Mouse (Mus musculus): Measurements from ENCODE around the gene Car11. TPM values are rescaled to one million over a fixed set of nuclear protein-coding genes. Genes with fewer than 3 reads are reported as not detected.

The Car11 gene
- polyA plus RNA-seq, 1 experiment from 2014 or later, result 4.2 TPM

DNA sequence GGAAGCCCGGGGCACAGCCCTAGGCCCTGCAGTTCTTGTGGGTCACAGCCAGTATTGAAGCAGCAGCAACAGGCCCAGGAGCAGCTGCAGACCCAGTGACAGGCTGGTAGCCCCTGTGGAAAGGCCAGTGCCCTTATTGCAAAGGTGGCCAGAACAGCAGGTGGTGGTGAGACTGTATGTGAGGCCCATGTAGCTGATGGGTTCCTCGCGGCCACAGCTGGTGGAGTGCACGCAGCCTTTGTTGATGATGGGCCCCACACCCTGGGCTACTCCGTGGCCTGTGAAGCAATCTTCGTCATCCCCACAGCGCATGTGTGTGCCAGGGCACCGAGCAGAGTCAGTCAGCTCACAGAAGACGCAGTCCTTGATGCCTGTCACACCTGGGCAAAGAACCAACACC is 25.5 kb downstream of the Car11 start:
- WGBS, result 88% methylated on average over 9 of the region's 9 CpGs
- ATAC-seq (replicated peaks; ENCODE audit: extremely low read depth, insufficient read depth, low FRiP score), result no peak
- H3K4me3 ChIP-seq (ENCODE audit: low read length), result no peak overlapping the region
- H3K4me1 ChIP-seq (ENCODE audit: control insufficient read depth, insufficient read depth, low read length), result no peaks in the 10 kb centered on the region
- H3K27ac ChIP-seq (ENCODE audit: low read length), result no peak overlapping the region
- no peaks in the 10 kb centered on the region for H3K27me3 ChIP-seq (ENCODE audit: control insufficient read depth, insufficient read depth, low read length)
- no peaks in the 10 kb centered on the region for H3K9me3 ChIP-seq (replicated peaks; ENCODE audit: control insufficient read depth, low read length)
- H3K36me3 ChIP-seq (ENCODE audit: control insufficient read depth, insufficient read depth), result peaks cover 12% of the 10 kb centered on the region
- no peak overlapping the region for H3K9ac ChIP-seq (ENCODE audit: low read length)
- H3K4me2 ChIP-seq (ENCODE audit: low read depth, low read length), result no peak overlapping the region

DNA sequence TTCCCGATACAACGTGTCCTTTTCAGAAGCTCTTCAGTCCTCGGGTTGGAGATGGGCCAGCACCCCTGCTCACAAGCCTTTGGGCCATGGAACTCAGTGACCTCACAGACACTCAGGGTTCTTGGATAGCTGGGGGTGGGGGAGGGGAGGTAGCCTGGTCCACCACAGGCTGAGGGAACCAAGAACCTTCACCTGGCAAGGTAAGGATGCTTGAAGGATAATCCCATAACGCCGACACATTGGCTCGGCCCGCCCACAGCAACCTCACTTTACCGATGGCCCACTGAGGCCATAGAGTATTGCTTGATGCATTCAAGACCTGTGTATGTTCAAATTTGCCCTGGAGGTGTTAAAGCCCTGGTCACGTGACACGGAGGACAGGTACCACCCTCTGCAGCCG is 26.1 kb downstream of the Car11 start, which contains the start of gene Spaca4:
TSS of gene Spaca4 (minus strand) at position 101 of the 400 bp plus-strand sequence.
- no peak within 1 kb of the TSS for H3K9ac ChIP-seq (ENCODE audit: low read length)
- no peak within 1 kb of the TSS for H3K27ac ChIP-seq (ENCODE audit: low read length)
- H3K4me2 ChIP-seq (ENCODE audit: low read depth, low read length), result no peak within 1 kb of the TSS
- H3K36me3 ChIP-seq (ENCODE audit: control insufficient read depth, insufficient read depth), result peaks cover 8% of the 10 kb centered on the region
- WGBS, result 87% methylated on average over 11 of the region's 11 CpGs
- no peaks in the 10 kb centered on the region for H3K4me1 ChIP-seq (ENCODE audit: control insufficient read depth, insufficient read depth, low read length)
- no peak for ATAC-seq (replicated peaks; ENCODE audit: extremely low read depth, insufficient read depth, low FRiP score)
- no peaks in the 10 kb centered on the region for H3K9me3 ChIP-seq (replicated peaks; ENCODE audit: control insufficient read depth, low read length)
- H3K4me3 ChIP-seq (ENCODE audit: low read length), result no peak within 1 kb of the TSS
- no peaks in the 10 kb centered on the region for H3K27me3 ChIP-seq (ENCODE audit: control insufficient read depth, insufficient read depth, low read length)

DNA sequence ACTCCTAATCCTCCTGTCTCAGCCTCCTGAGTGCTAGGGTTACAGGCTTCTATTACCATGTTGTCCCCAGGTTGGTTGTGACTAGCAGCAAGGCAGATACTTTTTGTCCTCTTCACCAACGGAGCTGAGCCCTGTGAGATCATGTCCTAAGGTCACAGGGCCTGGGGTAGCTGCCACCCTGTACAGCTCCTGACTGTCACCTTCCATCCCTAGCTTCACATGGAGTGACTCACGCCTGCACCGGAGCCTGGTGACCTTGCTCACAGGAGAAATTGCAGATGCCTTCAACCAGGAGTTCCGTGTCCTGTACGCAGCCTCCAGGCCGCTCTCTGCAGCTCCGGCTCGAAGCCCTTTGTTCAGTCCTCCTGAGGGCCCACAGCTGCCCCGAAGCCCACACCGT is 26.8 kb downstream of the Car11 start:
- Histone ChIP-seq H3K9ac (ENCODE audit: low read length) (no peak overlapping the region), H3K9me3 (replicated peaks; ENCODE audit: control insufficient read depth, low read length) (no peaks in the 10 kb centered on the region), H3K36me3 (ENCODE audit: control insufficient read depth, insufficient read depth) (peaks cover 5% of the 10 kb centered on the region; the same call in 1 of the 2 replicates), H3K4me1 (ENCODE audit: control insufficient read depth, insufficient read depth, low read length) (no peaks in the 10 kb centered on the region), H3K4me2 (ENCODE audit: low read depth, low read length) (no peak overlapping the region), H3K27ac (ENCODE audit: low read length) (no peak overlapping the region), H3K4me3 (ENCODE audit: low read length) (no peak overlapping the region), H3K27me3 (ENCODE audit: control insufficient read depth, insufficient read depth, low read length) (no peaks in the 10 kb centered on the region)
- no peak for ATAC-seq (replicated peaks; ENCODE audit: extremely low read depth, insufficient read depth, low FRiP score)
- WGBS, result 87% methylated on average over 10 of the region's 10 CpGs

DNA sequence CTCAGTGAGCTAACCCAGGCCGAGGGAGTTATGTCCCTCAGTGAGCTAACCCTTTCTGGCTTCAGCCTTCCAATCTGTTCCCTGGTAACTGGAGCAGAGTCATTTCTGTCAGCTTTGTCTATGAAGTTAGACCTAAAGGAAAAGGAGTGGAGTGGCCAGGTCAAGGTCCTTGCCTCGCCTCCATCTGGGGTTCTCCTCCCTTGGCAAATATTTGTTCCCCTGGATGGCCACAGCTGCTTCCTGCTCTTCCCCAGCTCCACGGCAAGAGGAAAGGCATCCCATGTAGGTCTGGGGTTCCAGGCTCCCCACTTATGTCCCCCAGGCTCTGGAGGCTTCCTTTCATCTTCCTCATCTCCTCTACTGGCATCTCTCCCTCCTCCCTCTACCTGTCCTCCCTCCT is 28.0 kb downstream of the Car11 start:
- H3K27me3 ChIP-seq (ENCODE audit: control insufficient read depth, insufficient read depth, low read length), result no peaks in the 10 kb centered on the region
- ATAC-seq (replicated peaks; ENCODE audit: extremely low read depth, insufficient read depth, low FRiP score), result no peak
- peaks cover 3% of the 10 kb centered on the region; the same call in 1 of the 2 replicates for H3K36me3 ChIP-seq (ENCODE audit: control insufficient read depth, insufficient read depth)
- H3K4me3 ChIP-seq (ENCODE audit: low read length), result no peak overlapping the region
- no peaks in the 10 kb centered on the region for H3K4me1 ChIP-seq (ENCODE audit: control insufficient read depth, insufficient read depth, low read length)
- H3K9ac ChIP-seq (ENCODE audit: low read length), result no peak overlapping the region
- no peaks in the 10 kb centered on the region for H3K9me3 ChIP-seq (replicated peaks; ENCODE audit: control insufficient read depth, low read length)
- H3K27ac ChIP-seq (ENCODE audit: low read length), result no peak overlapping the region
- H3K4me2 ChIP-seq (ENCODE audit: low read depth, low read length), result no peak overlapping the region
- WGBS, result 75% methylated on average over 3 of the region's 3 CpGs

DNA sequence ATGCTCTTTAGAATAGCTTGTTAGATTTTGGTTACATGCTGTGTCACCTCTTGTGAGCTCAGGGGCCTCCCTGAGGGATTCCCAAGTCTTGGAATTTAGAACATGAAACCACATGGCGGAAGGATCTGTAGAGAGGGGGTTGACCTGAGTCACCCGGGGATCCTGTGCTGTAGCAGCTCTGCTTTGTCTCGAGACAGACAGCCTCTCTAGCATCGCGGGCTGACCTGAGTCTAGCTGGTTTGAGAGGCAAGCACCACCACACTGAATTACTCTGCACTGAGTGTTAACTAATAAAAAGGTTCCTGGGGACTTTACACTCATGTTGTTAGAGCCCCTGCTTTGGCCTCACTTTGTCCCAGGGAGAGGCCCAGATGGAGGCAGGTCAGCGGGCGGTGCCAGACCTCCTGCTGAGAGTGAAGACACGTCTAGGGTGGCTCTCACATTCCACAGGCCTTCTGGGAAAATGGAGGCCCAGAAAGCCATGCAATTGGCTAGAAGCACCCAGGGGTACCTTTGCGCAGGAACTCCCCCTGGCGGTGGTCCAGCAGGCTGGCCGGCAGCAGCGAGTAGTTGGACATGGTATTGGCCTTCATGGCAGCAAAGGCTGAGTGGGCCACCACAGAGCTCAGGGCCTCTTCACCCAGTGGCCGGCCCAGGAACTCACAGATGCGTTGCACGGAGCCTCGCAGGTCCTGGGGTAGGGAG is 31.2 kb downstream of the Car11 start:
- H3K4me2 ChIP-seq (ENCODE audit: low read depth, low read length), result no peak overlapping the region
- no peak overlapping the region for H3K9ac ChIP-seq (ENCODE audit: low read length)
- no peaks in the 10 kb centered on the region for H3K9me3 ChIP-seq (replicated peaks; ENCODE audit: control insufficient read depth, low read length)
- H3K27ac ChIP-seq (ENCODE audit: low read length), result no peak overlapping the region
- no peaks in the 10 kb centered on the region for H3K4me1 ChIP-seq (ENCODE audit: control insufficient read depth, insufficient read depth, low read length)
- ATAC-seq (replicated peaks; ENCODE audit: extremely low read depth, insufficient read depth, low FRiP score), result no peak
- no peak overlapping the region for H3K4me3 ChIP-seq (ENCODE audit: low read length)
- WGBS, result 18% methylated on average over 16 of the region's 16 CpGs
- H3K36me3 ChIP-seq (ENCODE audit: control insufficient read depth, insufficient read depth), result no peaks in the 10 kb centered on the region
- no peaks in the 10 kb centered on the region for H3K27me3 ChIP-seq (ENCODE audit: control insufficient read depth, insufficient read depth, low read length)

DNA sequence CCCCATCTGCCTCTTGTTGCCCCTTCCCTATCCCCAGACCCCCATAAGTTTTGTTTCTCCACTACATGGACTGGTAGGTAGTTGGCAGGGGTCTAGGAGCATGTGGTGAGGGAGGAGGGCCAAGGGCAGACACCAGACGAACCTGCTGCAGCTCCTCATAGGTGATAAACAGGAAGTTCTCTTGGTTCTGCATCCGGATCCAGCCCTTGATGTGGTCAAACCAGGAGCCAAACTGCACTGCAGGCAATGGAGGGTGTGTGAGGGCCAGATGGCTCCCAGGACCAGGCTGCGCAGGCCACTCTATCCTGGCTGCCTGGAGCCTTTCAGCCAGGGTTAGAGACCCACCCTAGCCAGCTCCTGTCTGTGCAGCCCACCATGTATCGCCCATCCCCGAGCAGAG is 33.8 kb downstream of the Car11 start:
- Histone ChIP-seq H3K4me2 (ENCODE audit: low read depth, low read length) (no peak overlapping the region), H3K4me1 (ENCODE audit: control insufficient read depth, insufficient read depth, low read length) (no peaks in the 10 kb centered on the region), H3K9me3 (replicated peaks; ENCODE audit: control insufficient read depth, low read length) (no peaks in the 10 kb centered on the region), H3K27me3 (ENCODE audit: control insufficient read depth, insufficient read depth, low read length) (no peaks in the 10 kb centered on the region), H3K27ac (ENCODE audit: low read length) (no peak overlapping the region), H3K4me3 (ENCODE audit: low read length) (no peak overlapping the region), H3K9ac (ENCODE audit: low read length) (no peak overlapping the region), H3K36me3 (ENCODE audit: control insufficient read depth, insufficient read depth) (no peaks in the 10 kb centered on the region)
- WGBS, result 67% methylated on average over 5 of the region's 5 CpGs
- ATAC-seq (replicated peaks; ENCODE audit: extremely low read depth, insufficient read depth, low FRiP score), result peak; percentile 49

DNA sequence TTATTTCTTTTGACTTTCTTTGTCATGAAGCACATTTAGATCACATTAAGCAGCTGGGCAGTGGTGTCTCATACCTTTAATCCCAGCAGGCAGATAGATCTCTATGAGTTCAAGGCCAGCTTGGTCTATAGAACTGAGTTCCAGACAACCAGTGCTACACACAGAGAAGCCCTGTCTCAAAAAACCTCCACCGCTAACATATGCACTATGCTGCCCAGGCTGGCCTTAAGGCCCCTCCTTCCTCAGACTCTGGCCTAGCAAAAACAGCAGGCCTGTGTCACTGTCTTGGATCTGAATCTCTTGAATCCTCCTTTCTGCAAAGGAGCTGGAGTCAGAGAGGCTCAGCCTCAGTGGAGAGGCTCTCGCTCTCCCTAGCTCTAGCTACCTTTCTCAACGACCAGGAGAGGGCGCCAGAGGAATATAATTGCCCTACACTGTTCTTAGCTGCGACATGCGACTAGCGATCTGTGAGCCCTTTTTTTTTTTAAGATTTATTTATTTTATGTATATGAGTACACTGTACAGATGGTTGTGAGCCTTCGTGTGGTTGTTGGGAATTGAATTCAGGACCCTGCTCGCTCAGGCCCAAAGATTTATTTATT is 39.6 kb downstream of the Car11 start:
- H3K9me3 ChIP-seq (replicated peaks; ENCODE audit: control insufficient read depth, low read length), result no peaks in the 10 kb centered on the region
- H3K27ac ChIP-seq (ENCODE audit: low read length), result no peak overlapping the region
- no peaks in the 10 kb centered on the region for H3K27me3 ChIP-seq (ENCODE audit: control insufficient read depth, insufficient read depth, low read length)
- 10% methylated on average over 9 of the region's 9 CpGs for WGBS
- ATAC-seq (replicated peaks; ENCODE audit: extremely low read depth, insufficient read depth, low FRiP score), result peak; percentile 65
- H3K4me2 ChIP-seq (ENCODE audit: low read depth, low read length), result no peak overlapping the region
- H3K4me3 ChIP-seq (ENCODE audit: low read length), result no peak overlapping the region
- H3K9ac ChIP-seq (ENCODE audit: low read length), result no peak overlapping the region
- H3K36me3 ChIP-seq (ENCODE audit: control insufficient read depth, insufficient read depth), result no peaks in the 10 kb centered on the region
- H3K4me1 ChIP-seq (ENCODE audit: control insufficient read depth, insufficient read depth, low read length), result no peaks in the 10 kb centered on the region

DNA sequence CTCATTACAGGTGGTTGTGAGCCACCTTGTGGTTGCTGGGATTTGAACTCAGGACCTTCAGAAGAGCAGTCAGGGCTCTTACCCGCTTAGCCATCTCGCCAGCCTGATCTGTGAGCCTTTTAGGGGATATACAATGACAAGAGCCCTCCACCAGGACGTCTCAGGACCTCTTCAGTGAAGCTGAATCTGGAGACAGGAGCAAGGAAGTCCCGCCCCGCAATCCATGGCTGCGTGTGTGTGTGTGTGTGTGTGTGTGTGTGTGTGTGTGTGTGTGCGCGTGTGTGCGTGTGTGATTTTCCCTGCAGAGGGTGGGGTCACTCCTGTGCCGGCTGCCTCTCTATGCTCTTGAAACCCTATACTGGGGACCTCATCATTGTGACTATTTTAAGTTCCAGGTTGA is 40.2 kb downstream of the Car11 start:
- Histone ChIP-seq H3K27me3 (ENCODE audit: control insufficient read depth, insufficient read depth, low read length) (no peaks in the 10 kb centered on the region), H3K4me3 (ENCODE audit: low read length) (no peak overlapping the region), H3K9me3 (replicated peaks; ENCODE audit: control insufficient read depth, low read length) (no peaks in the 10 kb centered on the region), H3K27ac (ENCODE audit: low read length) (no peak overlapping the region), H3K4me1 (ENCODE audit: control insufficient read depth, insufficient read depth, low read length) (no peaks in the 10 kb centered on the region), H3K36me3 (ENCODE audit: control insufficient read depth, insufficient read depth) (no peaks in the 10 kb centered on the region), H3K4me2 (ENCODE audit: low read depth, low read length) (no peak overlapping the region), H3K9ac (ENCODE audit: low read length) (no peak overlapping the region)
- WGBS, result 61% methylated on average over 10 of the region's 10 CpGs
- no peak for ATAC-seq (replicated peaks; ENCODE audit: extremely low read depth, insufficient read depth, low FRiP score)

DNA sequence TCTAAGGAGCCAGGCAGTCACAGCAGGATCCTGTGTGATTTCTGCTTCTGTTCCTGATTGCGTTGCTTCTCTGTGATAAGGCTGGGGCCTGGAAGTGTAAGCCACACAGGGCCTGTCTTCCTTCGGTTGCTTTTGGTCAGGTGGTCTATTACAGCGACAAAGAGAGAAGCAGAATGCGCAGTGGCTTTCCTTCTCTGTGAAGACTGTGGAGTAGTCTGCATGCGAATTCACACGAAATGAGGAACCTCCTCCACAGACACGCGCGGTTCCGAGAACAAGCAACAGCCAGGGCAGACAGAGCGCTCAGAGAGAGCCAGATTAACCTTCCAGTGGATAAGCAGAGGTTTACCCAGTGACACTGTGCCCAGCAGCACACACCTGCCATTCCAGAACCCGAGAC is 41.7 kb downstream of the Car11 start:
- no peak overlapping the region for H3K4me3 ChIP-seq (ENCODE audit: low read length)
- H3K4me2 ChIP-seq (ENCODE audit: low read depth, low read length), result no peak overlapping the region
- H3K9ac ChIP-seq (ENCODE audit: low read length), result no peak overlapping the region
- no peaks in the 10 kb centered on the region for H3K4me1 ChIP-seq (ENCODE audit: control insufficient read depth, insufficient read depth, low read length)
- WGBS, result 73% methylated on average over 12 of the region's 12 CpGs
- ATAC-seq (replicated peaks; ENCODE audit: extremely low read depth, insufficient read depth, low FRiP score), result no peak
- H3K36me3 ChIP-seq (ENCODE audit: control insufficient read depth, insufficient read depth), result no peaks in the 10 kb centered on the region
- no peaks in the 10 kb centered on the region for H3K27me3 ChIP-seq (ENCODE audit: control insufficient read depth, insufficient read depth, low read length)
- no peaks in the 10 kb centered on the region for H3K9me3 ChIP-seq (replicated peaks; ENCODE audit: control insufficient read depth, low read length)
- H3K27ac ChIP-seq (ENCODE audit: low read length), result no peak overlapping the region
